Mouse (Mus musculus) heart, postnatal 0 days (tissue): ENCODE data around the gene Exoc6. TPM values are rescaled to one million over a fixed set of nuclear protein-coding genes. Genes with fewer than 3 reads are reported as not detected.

Source experiments
- ATAC-seq: fragments of 200-750 bp; cut with Nextera tagmentation; 2 replicates; pipeline ENCODE4 v1.8.0; 2017; ENCODE audit warnings: low read depth, moderate number of reproducible peaks, moderate library complexity; ENCODE audit not compliant: insufficient read depth
- DNase-seq: peaks from one replicate; pipeline ENCODE4 v3.0.0-alpha.2; 2016; ENCODE audit warnings: low spot score
- H3K27ac ChIP-seq: fragments of 300-500 bp; sonication (generic); 2 replicates; pipeline ENCODE4 v1.5.1; 2014; ENCODE audit warnings: low read depth, mild to moderate bottlenecking
- H3K27me3 ChIP-seq: fragments of 300-500 bp; sonication (generic); 2 replicates; pipeline ENCODE4 v1.6.1; 2014; ENCODE audit warnings: low read length, mixed read lengths; ENCODE audit not compliant: control insufficient read depth, insufficient read depth
- H3K36me3 ChIP-seq: fragments of 300-500 bp; sonication (generic); replicated peaks from 2 replicates; pipeline ENCODE4 v1.6.1; 2014; ENCODE audit warnings: low read length, mixed read lengths; ENCODE audit not compliant: control insufficient read depth, insufficient read depth
- H3K4me1 ChIP-seq: fragments of 300-500 bp; sonication (generic); 2 replicates; pipeline ENCODE4 v1.6.1; 2014; ENCODE audit warnings: antibody characterized with exemption; ENCODE audit not compliant: control insufficient read depth, insufficient read depth
- H3K4me2 ChIP-seq: fragments of 300-500 bp; sonication (generic); 2 replicates; pipeline ENCODE4 v1.6.1; 2014; ENCODE audit warnings: low read depth, mild to moderate bottlenecking, low read length, moderate library complexity
- H3K4me3 ChIP-seq: fragments of 300-500 bp; sonication (generic); 2 replicates; pipeline ENCODE4 v1.5.1; 2014; ENCODE audit warnings: low read depth, low read length
- H3K9ac ChIP-seq: fragments of 300-500 bp; sonication (generic); replicated peaks from 2 replicates; pipeline ENCODE4 v1.6.1; 2014; ENCODE audit warnings: low read depth, low read length, mixed read lengths
- H3K9me3 ChIP-seq: fragments of 300-500 bp; sonication (generic); replicated peaks from 2 replicates; pipeline ENCODE4 v1.6.1; 2016; ENCODE audit warnings: low read length; ENCODE audit not compliant: control insufficient read depth
- CTCF ChIP-seq: IDR thresholded peaks from 2 replicates; pipeline ENCODE4 v1.5.1; 2016; ENCODE audit warnings: antibody characterized with exemption, control low read depth, low read depth
- EP300 ChIP-seq: IDR thresholded peaks from 2 replicates; pipeline ENCODE4 v1.6.1; 2016; ENCODE audit warnings: antibody characterized with exemption, low read depth
- WGBS: fragments of 180-500 bp; shearing (Covaris S2); extraction: QIAGEN DNeasy Blood & Tissue Kit; methylation state at CpG from one replicate; pipeline ENCODE4 v1.1.7; 2014; 5-methylcytosine and 5-hydroxymethylcytosine counted together
- polyA plus RNA-seq: library from polyadenylated mRNA; unstranded; fragments of >200 nt; fragmentation: Nextera tagmentation; extraction: Ambion mirVana; gene quantifications from 2 replicates; pipeline ENCODE4 v1.2.1, GENCODE M21; 2015
- total RNA-seq: library from RNA; depleted of rRNA; stranded (reverse); fragments of >200 nt; gene quantifications from 2 replicates; pipeline ENCODE4 v1.2.3, GENCODE M21; 2014; ENCODE audit warnings: low replicate concordance; rRNA removed

Gene Exoc6
- total RNA-seq, result 19.9 and 24.2 TPM in 2 replicates
- 18.2 and 20.8 TPM in 2 replicates for polyA plus RNA-seq

DNA sequence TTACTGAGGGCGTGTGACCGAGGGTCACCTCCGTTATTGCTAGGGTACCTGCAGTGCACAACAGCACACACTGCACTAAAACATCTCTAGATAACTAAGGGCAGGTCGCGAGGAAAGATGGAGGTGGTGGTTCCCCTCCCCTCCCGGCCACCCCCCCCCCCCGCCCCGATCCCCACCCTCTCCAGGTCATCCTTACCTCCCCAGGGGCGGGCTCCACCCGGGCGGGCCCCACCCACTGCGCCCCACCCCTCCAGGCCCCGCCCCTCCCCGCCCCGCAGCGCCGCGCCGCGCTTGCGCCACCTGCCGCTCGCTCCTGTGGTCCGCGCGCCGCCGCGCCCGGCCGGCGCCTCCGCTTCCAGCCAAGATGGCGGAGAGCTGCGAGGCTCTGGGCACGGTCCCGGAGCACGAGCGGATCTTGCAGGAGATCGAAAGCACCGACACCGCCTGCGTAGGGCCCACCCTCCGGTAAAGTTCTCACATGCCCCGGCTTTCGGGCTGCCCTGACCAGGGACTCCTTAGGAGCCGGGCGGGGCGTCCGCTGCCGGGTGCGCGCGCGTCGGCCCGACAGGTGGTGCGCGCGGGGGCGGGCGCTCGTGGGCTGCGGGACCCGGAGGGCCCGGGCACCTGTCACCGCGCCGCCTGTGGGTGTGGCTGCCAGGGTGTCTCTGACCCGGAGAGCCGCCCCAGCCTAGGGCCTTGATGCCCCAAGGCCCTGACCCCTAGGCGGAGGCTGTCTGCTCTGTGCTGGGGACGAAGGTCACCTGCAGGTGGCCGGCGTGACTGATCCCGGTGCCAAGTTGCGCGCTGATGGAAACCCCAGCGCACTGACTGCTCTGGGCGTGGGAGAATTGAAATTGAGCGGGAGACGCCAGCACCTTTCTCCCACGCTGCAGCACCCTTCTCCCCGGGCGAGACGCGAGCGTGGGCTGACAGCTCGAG, at the start of gene Exoc6:
TSS of gene Exoc6 (plus strand) at position 318 of the 939 bp plus-strand sequence.
- Histone ChIP-seq H3K4me2 (peak within 1 kb of the TSS; percentile 95), H3K9me3 (no peaks in the 10 kb centered on the region), H3K4me3 (peak within 1 kb of the TSS; percentile 81), H3K9ac (peak within 1 kb of the TSS; percentile 80), H3K36me3 (peaks cover 5% of the 10 kb centered on the region; the same call in 1 of the 2 replicates), H3K27ac (peak within 1 kb of the TSS; percentile 88), H3K27me3 (no peaks in the 10 kb centered on the region), H3K4me1 (no peaks in the 10 kb centered on the region)
- peak; percentile 93 for ATAC-seq
- TF ChIP-seq CTCF, result no peak
- TF ChIP-seq EP300, result no peak
- WGBS, result 1% methylated on average over 71 of the region's 89 CpGs
- peak; percentile 55 for DNase-seq

GRCm38 (mm10) chr19:37502996-37503395, 47.2 kb upstream of the Exoc6 start:
- no peaks in the 10 kb centered on the region for H3K9me3 ChIP-seq
- no peaks in the 10 kb centered on the region for H3K36me3 ChIP-seq
- DNase-seq (no peak), ATAC-seq (no peak)
- H3K4me2 ChIP-seq, result no peak overlapping the region
- TF ChIP-seq CTCF (no peak), EP300 (no peak)
- 0 out of 2 replicates have a peak, but pooled peaks cover 3% of the 10 kb centered on the region for H3K27me3 ChIP-seq
- H3K4me1 ChIP-seq, result no peaks in the 10 kb centered on the region
- no peak overlapping the region for H3K27ac ChIP-seq
- WGBS, result 77% methylated on average over 8 of the region's 8 CpGs
- no peak overlapping the region for H3K4me3 ChIP-seq
- H3K9ac ChIP-seq, result no peak overlapping the region

GRCm38 (mm10) chr19:37506066-37506465, 44.2 kb upstream of the Exoc6 start:
- H3K36me3 ChIP-seq, result no peaks in the 10 kb centered on the region
- H3K4me1 ChIP-seq, result no peaks in the 10 kb centered on the region
- H3K4me3 ChIP-seq, result no peak overlapping the region
- TF ChIP-seq CTCF, result no peak
- TF ChIP-seq EP300, result no peak
- 0 out of 2 replicates have a peak, but pooled peaks cover 3% of the 10 kb centered on the region for H3K27me3 ChIP-seq
- 0 out of 2 replicates have a peak overlapping the region, but pooled peaks have one; percentile 4 for H3K4me2 ChIP-seq
- ATAC-seq (no peak), DNase-seq (no peak)
- 43% methylated on average over 7 of the region's 7 CpGs for WGBS
- no peak overlapping the region for H3K9ac ChIP-seq
- no peaks in the 10 kb centered on the region for H3K9me3 ChIP-seq
- no peak overlapping the region for H3K27ac ChIP-seq

DNA sequence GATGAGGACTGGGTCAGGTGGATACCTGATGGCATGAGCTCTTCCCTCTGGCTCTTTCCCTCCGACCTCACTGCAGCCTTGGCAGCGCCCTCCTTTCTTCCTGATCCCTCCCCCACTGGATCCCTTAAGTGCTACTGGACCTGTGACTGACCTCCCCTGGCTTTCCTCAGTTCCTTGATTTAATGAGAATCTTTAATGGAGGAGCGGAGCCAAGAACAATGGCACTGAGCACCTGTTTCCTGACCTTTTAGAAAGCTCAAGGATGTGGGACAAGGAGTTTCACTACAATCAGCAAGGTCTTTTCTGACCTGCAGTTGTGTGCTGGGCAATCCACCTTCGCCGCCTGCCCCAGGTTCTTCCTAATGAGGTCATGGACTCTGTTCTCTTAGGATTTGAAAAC, 43.6 kb upstream of the Exoc6 start:
- no peak for DNase-seq
- no peaks in the 10 kb centered on the region for H3K36me3 ChIP-seq
- 0 out of 2 replicates have a peak overlapping the region, but pooled peaks have one; percentile 4 for H3K4me2 ChIP-seq

GRCm38 (mm10) chr19:37509725-37510124, 40.5 kb upstream of the Exoc6 start:
- no peaks in the 10 kb centered on the region for H3K9me3 ChIP-seq
- H3K27ac ChIP-seq, result no peak overlapping the region
- no peaks in the 10 kb centered on the region for H3K27me3 ChIP-seq
- peaks cover 3% of the 10 kb centered on the region; the same call in 1 of the 2 replicates for H3K4me1 ChIP-seq
- 5% methylated on average over 11 of the region's 11 CpGs for WGBS
- DNase-seq (peak; percentile 76), ATAC-seq (peak; percentile 71; the same call in 1 of the 2 replicates)
- H3K36me3 ChIP-seq, result no peaks in the 10 kb centered on the region
- TF ChIP-seq CTCF (peak; percentile 76), EP300 (no peak)
- H3K9ac ChIP-seq, result no peak overlapping the region
- no peak overlapping the region for H3K4me3 ChIP-seq
- no peak overlapping the region for H3K4me2 ChIP-seq

More for the DNA sequence above, 43.6 kb upstream of the Exoc6 start:
- 57% methylated on average over 5 of the region's 5 CpGs for WGBS
- Histone ChIP-seq H3K27me3 (0 out of 2 replicates have a peak, but pooled peaks cover 3% of the 10 kb centered on the region), H3K4me1 (no peaks in the 10 kb centered on the region), H3K9ac (no peak overlapping the region), H3K27ac (no peak overlapping the region), H3K4me3 (no peak overlapping the region), H3K9me3 (no peaks in the 10 kb centered on the region)
- TF ChIP-seq EP300 (0 out of 2 replicates have a peak, but pooled peaks have one; percentile 60), CTCF (no peak)
- ATAC-seq, result peak; percentile 55
